Mouse (Mus musculus) ES-CJ7 (cell line): Measurements from ENCODE around the gene Usp30.

Experiments used
- DNase-seq: peaks from one replicate; pipeline ENCODE4 v3.0.0; 2011; ENCODE audit warnings: low read depth, low spot score

The Usp30 gene

DNA sequence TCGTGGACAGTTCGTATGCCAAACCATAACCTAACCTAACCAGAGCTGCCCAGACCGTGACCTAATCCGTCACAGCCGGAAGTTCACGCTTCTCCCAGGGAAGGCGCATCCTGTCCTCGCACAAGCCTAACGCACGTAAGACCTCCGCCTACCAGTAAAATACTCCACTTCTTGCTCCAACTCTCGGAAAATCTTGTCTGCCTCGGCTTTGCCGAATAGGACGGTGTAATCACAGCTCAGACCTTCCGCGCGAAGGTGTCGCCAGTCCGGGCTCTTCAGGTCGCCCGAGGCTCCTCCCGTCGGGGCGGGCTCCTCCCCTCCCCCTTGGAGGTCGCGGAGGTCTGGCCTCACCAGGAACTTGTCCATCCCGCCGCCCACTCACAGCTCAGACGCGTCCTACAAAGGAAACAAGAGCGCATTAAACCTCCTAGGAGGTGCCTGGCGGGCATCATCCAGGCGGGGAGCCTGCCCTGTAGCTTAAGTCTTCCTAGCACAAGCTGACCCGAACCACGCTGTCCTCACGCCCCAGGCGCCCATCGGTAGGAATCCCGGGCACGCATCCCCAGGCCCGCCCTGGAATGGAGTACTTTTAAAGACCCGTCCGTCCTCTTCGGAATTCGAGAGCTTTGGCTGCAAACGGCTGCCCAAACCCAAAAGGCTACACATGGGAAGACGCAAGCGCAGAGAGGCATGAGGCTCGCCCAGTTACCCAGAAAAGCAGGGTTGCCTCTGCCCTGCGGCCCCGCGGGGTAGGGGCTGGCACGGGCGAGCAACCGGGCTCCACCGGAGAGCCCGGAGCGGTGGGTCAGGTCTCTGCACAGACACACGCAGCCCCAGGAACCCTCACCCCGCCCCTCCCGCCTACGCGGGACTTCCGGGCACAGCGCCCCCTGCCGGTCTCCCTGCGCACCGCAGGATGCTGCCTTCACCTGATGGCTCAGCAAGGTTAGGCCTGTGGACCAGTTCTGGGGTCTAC is 62.4 kb downstream of the Usp30 start, which contains the start of gene Alkbh2:
Alkbh2 (minus strand) TSS at position 845 of the 976 bp plus-strand sequence.
- peak; percentile 87 for DNase-seq

DNA sequence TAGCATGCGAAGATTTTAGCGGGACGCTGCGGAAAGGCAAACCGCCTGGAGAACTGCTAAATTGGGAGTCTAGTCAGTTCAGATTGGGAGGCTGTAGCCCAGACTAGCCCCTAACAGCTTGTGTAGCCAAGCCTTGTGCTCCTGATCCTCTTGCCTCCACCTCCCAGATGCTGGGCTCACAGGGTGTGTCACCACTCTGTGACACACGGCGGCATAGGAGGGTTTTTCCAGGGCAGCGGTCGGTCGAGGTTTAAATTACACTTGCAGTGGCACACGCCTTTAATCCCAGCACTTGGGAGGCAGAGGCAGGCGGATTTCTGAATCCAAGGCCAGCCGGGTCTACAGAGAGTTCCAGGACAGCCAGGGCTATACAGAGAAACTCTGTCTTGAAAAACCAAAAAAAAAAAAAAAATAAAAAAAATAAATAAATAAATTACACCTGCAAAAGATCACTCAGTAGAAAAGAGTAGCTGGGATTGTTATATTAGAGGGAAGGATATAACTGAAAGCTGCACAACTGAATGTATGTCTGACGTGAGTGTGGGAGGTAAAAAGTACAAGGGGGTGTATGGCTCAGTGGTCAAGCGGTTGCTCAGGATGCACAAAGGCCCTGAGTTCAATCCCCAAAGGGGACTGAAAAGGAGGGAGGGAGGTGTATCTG is 64.4 kb downstream of the Usp30 start:
- peak; percentile 61 for DNase-seq

DNA sequence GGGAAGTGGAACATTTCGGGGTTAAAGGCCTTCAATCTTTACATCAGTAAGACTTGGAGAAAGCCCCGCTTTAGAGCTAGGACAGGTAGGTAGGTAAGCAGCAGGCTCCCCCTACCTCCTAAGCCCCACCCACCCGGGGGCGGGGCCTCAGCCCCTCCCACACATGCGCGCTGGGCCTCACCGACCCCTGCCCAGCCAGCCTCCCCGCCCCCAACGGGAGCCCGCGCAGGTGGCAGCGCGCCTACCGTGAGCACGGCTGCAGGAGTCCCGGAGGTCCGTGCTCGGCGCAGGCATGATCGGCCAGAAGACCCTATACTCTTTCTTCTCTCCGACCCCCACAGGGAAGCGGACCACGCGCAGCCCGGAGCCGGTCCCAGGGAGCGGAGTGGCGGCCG is 64.9 kb downstream of the Usp30 start, which contains the start of gene Ung:
Ung (plus strand) TSS at position 176 of the 395 bp plus-strand sequence.
- peak; percentile 88 for DNase-seq

DNA sequence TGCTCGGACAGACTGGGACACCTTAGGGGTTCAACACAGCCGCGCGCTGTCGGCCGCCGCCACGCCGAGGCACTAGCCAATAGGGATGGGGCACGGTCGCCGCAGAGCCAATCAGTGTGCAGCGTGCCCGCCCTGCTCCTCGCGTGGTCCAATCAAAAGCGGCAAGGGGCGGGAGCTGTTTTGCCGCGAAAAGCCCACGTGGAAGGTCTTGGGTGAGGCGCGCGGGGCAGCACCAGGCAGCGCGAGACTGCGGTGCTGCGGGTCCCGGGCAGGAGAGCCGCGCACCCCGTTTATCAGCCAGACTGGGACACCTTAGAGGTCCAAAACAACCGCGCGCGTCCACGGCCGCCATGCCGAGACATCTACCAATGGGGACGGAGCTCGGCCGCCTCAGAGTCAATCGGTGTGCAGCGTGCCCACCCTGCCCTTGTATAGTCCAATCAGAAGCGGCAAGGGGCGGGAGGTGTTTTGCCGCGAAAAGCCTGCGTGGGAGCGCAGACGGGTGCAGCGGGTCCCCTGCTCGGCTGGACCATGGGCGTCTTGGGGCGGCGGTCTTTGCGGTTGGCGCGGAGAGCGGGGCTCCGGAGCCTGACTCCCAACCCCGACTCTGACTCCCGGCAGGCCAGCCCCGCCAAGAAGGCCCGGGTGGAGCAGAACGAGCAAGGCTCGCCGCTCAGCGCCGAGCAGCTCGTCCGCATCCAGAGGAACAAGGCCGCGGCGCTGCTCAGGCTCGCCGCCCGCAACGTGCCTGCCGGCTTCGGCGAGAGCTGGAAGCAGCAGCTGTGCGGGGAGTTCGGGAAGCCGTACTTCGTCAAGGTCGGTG is 65.6 kb downstream of the Usp30 start:
- peak; percentile 93 for DNase-seq

DNA sequence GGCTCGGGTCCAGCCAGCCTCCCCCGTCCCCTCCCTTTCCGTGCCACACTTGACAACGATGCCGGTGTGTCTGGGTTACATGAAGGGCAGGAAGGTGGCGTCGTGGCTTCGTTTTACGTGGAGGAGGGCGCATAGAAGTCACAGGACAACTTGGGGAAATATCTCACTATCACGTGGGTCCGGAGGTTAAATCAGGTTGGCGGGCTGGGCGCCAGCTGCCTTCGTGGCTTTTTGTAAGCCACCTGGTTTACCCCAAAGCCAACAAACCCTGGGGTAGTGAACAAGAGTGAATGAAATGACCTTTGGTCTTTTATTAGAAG is 66.2 kb downstream of the Usp30 start:
- DNase-seq = peak; percentile 67

DNA sequence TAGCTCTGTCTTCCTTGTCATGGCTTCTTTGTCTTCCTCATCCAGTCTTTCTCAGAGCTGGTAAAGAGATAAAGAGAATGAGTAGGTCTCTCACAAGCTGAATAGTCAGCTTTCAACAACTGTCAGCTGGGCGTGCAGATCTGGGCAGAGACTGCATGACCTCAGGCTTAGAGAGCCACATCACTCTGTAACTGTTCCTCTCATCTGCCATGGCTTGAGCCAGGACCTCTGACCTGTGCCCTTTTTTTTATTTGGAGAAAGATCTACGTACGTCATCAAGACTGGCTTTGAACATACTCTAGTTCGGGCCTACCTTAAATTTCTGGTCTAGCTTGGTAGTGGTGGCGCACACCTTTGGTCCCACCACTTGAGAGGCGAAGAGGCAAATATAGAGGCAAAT is 67.6 kb downstream of the Usp30 start:
- no peak for DNase-seq

DNA sequence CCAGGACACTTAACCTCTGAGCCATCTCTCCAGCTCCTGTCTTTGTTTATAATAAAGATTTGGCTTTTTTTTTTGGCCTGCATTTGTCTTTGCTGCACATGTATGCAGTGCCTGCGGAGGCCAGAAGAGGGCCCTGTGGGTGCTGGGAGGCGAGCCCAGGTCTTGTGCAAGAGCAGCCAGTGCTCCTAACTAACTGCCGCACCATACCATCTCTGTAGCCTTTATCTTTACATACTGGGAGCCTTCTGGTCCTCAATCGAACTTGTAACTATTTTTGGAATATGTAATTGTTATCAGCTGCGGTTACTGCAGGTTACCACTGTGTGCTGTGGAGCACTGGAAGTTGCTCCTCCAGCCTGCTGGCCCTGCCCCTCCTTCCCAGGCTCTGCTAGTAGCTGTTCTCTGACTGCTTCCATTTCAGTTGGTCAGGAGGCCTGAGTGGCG is 68.9 kb downstream of the Usp30 start:
- peak; percentile 50 for DNase-seq

DNA sequence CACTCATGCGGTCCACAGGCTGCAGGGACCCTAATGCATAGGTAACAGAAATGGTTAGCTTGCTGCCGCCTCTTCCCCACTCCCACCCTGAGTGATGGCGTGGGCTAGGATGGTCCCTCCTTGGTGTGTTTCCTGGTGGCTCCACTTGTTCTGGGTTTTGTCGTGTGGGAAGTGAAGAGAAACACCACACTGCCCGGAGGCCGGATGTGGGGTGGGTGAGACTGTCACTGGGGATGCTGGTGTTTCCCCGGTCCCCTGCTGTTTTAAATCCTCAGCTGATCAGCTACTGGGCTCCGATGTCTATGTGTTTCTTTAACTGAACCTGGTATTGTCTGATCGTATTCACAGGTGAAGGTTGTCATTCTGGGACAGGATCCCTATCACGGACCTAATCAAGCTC is 70.3 kb downstream of the Usp30 start:
- no peak for DNase-seq

DNA sequence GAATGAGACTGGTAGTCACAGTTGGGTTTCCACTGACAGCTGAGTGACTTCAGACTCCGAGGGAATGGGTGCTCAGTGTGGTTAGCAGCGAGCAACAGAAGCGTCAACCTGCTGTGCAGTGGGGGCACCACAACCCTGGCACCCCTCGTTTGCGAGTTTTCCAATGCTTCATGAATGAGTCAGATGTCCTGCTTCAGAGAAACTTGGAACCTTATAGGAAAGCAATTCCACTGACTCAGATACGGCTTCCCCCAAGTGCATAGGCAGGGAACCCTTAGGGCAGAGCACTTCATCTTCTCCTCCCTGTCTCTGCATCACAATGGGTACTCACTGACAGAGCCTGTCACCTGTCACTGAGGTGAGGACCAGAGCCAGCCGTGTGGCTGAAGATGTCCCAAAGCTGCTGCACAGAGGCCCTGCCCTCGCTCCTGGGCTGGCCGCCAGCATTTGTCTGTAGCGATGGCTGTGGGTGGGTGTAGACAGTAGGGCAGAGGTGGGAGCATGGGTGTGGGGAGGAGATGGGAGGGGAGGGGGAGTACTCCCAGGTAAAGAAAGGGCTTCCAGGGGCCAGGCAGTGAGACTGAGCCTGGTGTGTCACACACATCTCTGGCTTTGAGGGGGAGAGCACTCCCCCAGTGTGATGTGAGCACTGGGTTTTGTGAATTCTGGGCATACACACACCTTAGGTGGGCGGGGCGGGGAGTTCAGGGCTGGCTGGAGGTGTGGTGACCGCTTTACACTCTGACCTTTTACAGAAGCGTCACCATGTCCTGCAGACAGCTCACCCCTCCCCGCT is 72.4 kb downstream of the Usp30 start:
- no peak for DNase-seq

DNA sequence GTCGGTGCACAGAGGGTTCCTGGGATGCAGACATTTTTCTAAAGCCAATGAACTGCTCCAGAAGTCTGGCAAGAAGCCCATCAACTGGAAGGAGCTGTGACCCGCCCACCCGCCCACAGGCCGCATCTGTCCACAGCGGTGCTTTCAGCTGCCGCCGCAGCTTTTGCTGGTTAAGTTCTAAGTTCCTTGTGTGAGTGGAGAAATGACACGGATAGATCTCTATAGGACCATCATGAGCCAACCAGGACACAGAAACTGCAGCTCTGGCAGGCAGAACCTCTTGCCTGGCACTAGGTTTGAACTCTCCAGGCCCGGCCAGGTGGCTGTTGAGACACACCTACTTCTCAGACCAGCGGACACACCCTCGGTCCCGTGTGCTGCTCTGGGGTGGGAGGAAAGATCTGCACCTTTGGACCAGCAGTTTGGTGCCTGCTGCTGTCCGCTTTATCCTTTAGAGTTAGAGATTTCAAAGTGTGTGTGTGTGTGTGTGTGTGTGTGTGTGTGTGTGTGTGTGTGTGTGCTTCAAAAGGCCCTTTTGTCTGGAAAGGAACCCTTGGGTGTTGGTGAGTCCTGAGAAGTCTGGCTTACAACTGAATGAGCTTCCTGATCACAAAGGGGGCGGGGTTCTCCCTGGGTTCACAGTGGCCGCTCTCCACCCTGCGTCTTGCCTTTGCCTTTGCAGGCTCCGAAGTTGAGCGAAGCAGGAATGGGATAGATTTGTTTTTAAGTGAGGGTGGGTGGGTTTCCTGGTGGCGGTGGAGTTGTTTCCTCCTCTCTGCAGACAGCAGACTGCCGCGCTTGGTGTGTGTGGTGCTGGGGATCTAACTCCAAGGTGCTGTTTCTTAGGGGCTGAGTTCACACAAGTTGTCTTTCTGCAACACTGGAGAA is 73.3 kb downstream of the Usp30 start:
- DNase-seq = no peak

DNA sequence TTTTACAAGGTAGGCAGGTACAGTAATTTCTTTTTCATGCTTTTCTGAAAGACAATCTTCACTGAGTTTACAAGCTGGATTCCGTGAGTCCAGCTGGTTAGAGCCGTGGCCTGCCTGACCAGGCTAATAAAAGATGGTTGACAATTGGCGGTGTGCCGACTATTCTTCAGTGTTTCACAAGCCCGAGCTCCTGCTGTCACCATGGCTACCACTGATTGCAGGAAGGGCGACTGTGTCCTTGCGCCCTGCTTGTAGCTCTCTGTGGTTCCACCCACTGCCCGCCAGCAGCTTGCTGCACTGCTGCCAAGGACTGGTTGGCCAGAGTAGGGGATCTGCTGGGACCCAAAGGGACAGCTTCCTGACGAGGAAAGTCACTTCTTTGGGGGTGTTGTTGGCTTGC is 73.9 kb downstream of the Usp30 start:
- DNase-seq = no peak

DNA sequence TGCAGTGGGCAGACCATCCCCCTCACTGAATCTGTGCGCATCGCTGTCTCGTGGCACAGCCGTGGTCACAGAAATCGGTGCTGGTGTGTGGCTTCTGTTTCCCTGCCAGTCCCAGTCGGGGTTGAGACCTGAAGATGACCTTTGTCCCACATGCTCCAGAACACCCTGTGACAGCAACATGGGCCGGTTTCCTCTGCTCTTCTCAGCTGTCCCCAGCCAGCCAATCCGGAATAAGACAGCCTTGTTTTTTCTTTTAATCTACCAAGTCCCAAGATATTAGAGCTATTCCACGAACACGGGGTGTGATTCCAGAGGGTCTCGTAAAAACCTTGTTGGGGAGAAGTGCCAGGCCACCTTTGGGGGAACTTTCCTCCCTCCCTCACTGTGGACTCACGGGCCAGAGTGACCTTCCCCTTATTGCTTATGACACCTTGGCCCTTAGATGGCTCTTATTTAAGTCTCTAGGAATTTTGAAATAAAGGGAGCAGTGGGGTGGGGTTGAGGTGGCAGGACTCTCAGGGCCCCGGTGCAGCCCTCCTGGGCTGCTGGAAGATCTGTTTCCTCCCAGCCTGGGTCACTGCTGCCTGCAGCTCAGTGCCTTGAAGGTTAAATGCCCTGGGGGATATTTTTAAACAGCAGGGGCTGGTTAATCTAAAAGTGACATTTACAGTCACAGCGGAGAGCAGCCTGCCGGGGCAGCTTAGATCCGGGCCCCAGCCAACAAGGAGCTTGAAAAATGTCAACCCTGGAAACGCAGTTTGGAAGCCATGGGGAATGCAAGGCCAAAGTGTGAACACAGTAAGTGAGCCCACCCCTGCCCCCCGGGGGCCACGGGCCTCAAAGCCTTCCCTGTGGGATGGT is 81.0 kb downstream of the Usp30 start, which contains the start of gene Acacb:
Acacb (plus strand) TSS at position 508 of the 861 bp plus-strand sequence.
- peak; percentile 50 for DNase-seq

DNA sequence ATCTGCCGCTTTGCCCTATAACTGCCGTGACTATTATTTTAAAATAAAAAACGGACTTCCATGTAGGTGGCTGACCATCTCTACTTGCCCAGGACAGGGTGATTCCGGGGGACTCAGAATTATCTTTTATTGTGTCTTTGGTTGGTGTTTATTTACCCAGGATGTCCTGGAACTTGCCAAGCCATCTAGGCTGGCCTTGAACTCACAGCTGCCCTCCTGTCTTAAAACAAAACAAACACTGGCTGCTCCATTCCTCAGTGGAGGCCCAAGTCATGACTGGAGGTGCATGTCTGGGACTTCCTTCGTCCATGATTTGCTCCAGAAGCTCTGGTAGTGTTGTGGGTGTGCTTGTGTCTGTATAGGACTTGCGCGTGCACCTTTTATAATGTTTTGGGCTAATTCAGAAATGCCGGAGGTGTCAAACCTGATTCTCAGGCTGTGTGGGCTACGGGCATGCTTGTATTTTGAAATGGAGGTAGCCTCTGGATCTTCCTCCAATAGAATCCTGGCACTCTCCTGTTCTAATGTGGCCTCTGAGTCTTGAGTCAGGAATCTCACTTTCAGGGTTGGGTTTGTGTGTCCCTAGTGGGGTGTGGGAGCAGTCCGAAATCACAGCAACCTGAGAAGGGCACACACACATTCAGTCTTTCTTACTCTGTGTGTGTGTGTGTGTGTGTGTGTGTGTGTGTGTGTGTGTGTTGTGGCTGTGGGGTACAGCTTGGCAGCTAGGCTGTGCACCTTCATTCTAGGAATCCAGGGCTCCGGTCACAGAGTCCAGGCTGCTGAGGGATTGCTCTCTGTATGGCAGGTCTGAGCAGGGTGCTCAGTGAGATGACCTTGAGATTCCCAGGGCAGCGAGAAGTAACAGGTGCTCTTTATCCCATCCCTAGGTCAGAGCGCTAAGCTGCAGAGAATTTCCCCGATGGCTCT is 82.0 kb downstream of the Usp30 start:
- DNase-seq = peak; percentile 38

DNA sequence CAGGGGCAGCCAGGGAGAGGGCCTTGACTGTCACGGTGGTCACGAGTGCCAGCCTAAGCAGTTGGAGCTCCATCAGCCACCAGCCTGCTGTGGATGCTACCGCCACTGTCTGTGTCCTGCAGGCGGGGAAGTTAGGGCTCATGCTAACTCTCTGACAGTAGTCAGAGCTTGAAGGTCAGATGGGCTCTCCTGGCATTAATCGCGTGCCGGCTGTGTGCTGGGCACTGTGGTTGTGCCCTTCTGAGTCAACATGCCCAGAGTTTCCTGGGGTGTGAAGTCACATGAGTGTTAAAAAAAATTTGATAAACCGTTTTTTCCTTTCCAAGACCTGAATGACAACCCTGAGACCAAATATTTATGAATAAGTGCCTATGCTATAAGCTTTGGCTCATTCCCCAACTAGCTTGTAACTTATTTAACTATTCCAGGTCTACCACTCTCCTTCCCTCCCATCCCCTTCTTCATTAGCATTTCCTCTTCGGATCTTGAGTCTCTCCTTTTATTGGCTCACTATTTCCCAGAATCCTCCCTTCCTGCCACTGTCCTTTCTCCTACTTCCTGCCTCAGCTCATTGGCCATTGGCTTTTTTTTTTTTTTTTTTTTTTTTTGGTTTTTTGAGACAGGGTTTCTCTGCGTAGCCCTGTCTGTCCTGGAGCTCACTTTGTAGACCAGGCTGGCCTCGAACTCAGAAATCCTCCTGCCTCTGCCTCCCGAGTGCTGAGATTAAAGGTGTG is 87.3 kb downstream of the Usp30 start:
- DNase-seq = no peak

DNA sequence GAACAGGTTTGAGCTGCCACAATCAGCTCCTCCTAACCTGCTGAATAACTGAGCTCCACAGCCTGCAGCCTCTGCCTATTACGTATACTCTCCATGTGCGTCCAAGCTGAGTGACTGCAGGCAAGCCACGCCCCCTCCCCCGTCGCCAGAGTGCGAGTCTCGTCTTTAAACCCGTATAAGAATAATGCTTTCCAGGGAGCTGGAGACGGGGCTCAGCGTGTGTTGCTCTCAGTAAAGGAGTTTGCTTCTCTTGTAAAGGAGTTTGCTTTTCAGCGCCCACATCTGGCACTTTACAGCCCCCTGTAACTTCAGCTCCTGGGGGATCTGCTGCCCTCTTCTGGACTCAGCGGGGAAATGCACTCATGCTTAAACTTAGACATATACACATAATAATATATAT is 88.2 kb downstream of the Usp30 start:
- peak; percentile 87 for DNase-seq

DNA sequence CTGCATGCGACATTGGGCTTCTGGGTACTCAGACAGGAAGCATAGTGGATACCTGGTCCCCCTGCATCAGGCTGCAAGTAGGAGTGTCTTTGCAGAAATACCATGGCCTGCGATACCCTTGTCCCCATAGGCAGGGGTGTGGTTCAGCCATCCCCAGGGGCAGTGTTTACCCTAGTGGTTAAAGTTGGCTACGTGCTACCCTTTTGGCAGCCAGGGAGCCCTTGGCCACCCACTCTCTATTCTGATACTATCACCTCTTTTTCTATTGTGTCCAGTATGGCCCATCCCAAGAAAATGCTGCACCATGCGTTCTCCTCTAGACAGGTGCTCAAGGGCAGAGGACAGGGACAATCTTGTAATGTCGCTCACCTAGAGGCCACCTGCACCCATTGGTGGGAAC is 89.5 kb downstream of the Usp30 start:
- DNase-seq = no peak
